Mouse (Mus musculus): ENCODE results near the gene Lrmda.

GRCm38 (mm10) chr14:22922571-22922970, 903.1 kb downstream of the Lrmda start:
- no peak for TF ChIP-seq CTCF (IDR thresholded peaks at IDR 0.05; ENCODE audit: low read depth, low read length)
- no peak for TF ChIP-seq POLR2A (IDR thresholded peaks at IDR 0.05; ENCODE audit: borderline replicate concordance, low read depth, low read length)
